Mouse (Mus musculus): ENCODE measurements around the gene Ubr3. TPM values are rescaled to one million over a fixed set of nuclear protein-coding genes. Genes with fewer than 3 reads are reported as not detected.

Ubr3 gene
- total and polyA plus RNA-seq, 3 experiments, result 16.0 to 35.8 (median 17.9) TPM

DNA sequence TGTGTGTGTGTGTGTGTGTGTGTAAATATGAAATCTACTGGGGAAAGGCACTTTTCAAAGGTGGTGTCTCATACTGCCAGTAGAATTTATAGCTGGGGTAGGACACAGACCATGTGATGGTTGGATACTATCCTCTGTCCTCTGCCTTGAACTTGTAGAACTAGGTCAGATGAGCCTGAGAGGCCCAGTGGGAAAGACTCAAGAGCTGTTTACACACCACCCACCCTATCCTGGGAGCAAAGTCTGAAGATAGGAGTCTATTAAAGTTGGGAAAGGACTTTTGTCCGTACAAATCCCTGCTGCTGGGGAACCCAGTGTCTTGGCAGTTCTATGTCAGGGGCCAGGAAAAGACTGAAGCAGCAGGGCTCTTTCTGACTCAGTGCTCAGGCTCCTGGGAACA, 138.3 kb downstream of the Ubr3 start:
- no peaks in the 10 kb centered on the region for H3K36me3 ChIP-seq (replicated peaks in 1 of 2; ENCODE audit: control insufficient read depth in 1 of 2, insufficient read depth in 1 of 2, low read length in 1 of 2)
- no peak overlapping the region for H3K4me2 ChIP-seq (ENCODE audit: insufficient read depth, low read depth, poor library complexity, severe bottlenecking)
- no peaks in the 10 kb centered on the region for H3K9me3 ChIP-seq (replicated peaks; ENCODE audit: low read length)
- no peak overlapping the region for H3K27ac ChIP-seq (ENCODE audit: insufficient read depth, low read depth)
- no peak overlapping the region for H3K4me3 ChIP-seq (replicated peaks in 1 of 3; ENCODE audit: low read depth in 2 of 3, low read length in 2 of 3, poor library complexity in 1 of 3)
- no peak for DNase-seq (ENCODE audit: extremely low read depth)
- in situ Hi-C loops (cut with MboI; ENCODE audit: low pct_ligation_motif_present, low pct_unique_long_range_greater_than_20kb, low sequenced_read_pairs), result no loop called here
- H3K4me1 ChIP-seq (ENCODE audit: control insufficient read depth in 1 of 2, insufficient read depth in 2 of 2), result peaks cover 0 to 32% of the 10 kb centered on the region in 2 experiments; a peak in 2 of 4 replicates
- H3K27me3 ChIP-seq (replicated peaks), result no peaks in the 10 kb centered on the region
- no peaks in the 10 kb centered on the region for H3K79me2 ChIP-seq (replicated peaks; ENCODE audit: control insufficient read depth, extremely low read depth, insufficient read depth, poor library complexity, severe bottlenecking)
- dilution Hi-C loops (cut with MboI; ENCODE audit: extremely low pct_ligation_motif_present, extremely low pct_unique_long_range_greater_than_20kb, low sequenced_read_pairs), result no loop called here
- TF ChIP-seq CTCF (conservative IDR thresholded peaks at IDR 0.05 in 1 of 2, IDR thresholded peaks at IDR 0.05 in 1 of 2; ENCODE audit: low read depth in 2 of 2, low read length in 2 of 2) (no peak), GABPA (IDR thresholded peaks at IDR 0.05; ENCODE audit: insufficient replicate concordance, low read depth, low read length) (no peak), MEF2A (IDR thresholded peaks at IDR 0.05; ENCODE audit: borderline replicate concordance, low read depth, low read length) (no peak), MAZ (IDR thresholded peaks at IDR 0.05; ENCODE audit: low read depth, low read length) (no peak), RAD21 (IDR thresholded peaks at IDR 0.05; ENCODE audit: low read depth, low read length) (no peak), MYC (IDR thresholded peaks at IDR 0.05; ENCODE audit: low read depth, low read length) (no peak), NRF1 (IDR thresholded peaks at IDR 0.05; ENCODE audit: low read depth, low read length) (no peak), HCFC1 (IDR thresholded peaks at IDR 0.05; ENCODE audit: low read depth, low read length) (no peak), POLR2AphosphoS2 (IDR thresholded peaks at IDR 0.05; ENCODE audit: low read depth, low read length) (no peak), ZKSCAN1 (IDR thresholded peaks at IDR 0.05; ENCODE audit: borderline replicate concordance, low read depth, low read length) (no peak), ZMIZ1 (IDR thresholded peaks at IDR 0.05; ENCODE audit: low read depth, low read length) (no peak), POLR2A (IDR thresholded peaks at IDR 0.05; ENCODE audit: low read depth, low read length) (no peak), CHD1 (IDR thresholded peaks at IDR 0.05; ENCODE audit: low read depth, low read length) (no peak), UBTF (IDR thresholded peaks at IDR 0.05; ENCODE audit: low read depth, low read length) (no peak), ZNF384 (IDR thresholded peaks at IDR 0.05; ENCODE audit: low read depth, low read length) (no peak)
- no peak overlapping the region for H3K9ac ChIP-seq (ENCODE audit: insufficient read depth, low read depth)

DNA sequence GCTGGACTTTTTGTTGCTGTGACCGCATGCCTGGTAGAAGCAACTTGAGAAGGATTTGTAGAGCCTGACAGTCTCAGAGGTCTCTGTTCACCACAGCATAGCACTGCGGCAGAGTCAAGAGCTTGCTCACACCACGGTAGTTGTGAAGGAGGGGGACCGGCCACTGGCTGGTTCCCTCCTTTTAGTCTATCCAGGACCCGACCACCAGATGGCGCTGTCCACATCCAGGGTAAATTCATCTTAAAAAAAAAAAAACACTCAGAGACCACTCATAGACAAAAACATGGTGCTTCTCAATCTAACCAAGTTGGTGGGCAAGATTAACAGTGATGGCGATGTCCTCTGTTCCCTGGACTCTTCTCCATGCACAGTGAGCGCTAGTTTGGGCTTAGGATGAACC, 140.2 kb downstream of the Ubr3 start:
- peak; percentile 71 for DNase-seq (ENCODE audit: extremely low read depth)
- dilution Hi-C loops (cut with MboI; ENCODE audit: extremely low pct_ligation_motif_present, extremely low pct_unique_long_range_greater_than_20kb, low sequenced_read_pairs), result no loop called here
- Histone ChIP-seq H3K9ac (ENCODE audit: insufficient read depth, low read depth) (no peak overlapping the region), H3K27ac (ENCODE audit: insufficient read depth, low read depth) (no peak overlapping the region), H3K79me2 (replicated peaks; ENCODE audit: control insufficient read depth, extremely low read depth, insufficient read depth, poor library complexity, severe bottlenecking) (no peaks in the 10 kb centered on the region), H3K27me3 (replicated peaks) (no peaks in the 10 kb centered on the region), H3K4me1 (ENCODE audit: control insufficient read depth in 1 of 2, insufficient read depth in 2 of 2) (peaks cover 0 to 32% of the 10 kb centered on the region in 2 experiments; a peak in 2 of 4 replicates), H3K9me3 (replicated peaks; ENCODE audit: low read length) (no peaks in the 10 kb centered on the region), H3K4me2 (ENCODE audit: insufficient read depth, low read depth, poor library complexity, severe bottlenecking) (no peak overlapping the region), H3K36me3 (replicated peaks in 1 of 2; ENCODE audit: control insufficient read depth in 1 of 2, insufficient read depth in 1 of 2, low read length in 1 of 2) (no peaks in the 10 kb centered on the region), H3K4me3 (replicated peaks in 1 of 3; ENCODE audit: low read depth in 2 of 3, low read length in 2 of 3, poor library complexity in 1 of 3) (no peak overlapping the region)
- in situ Hi-C loops (cut with MboI; ENCODE audit: low pct_ligation_motif_present, low pct_unique_long_range_greater_than_20kb, low sequenced_read_pairs), result no loop called here
- peak; percentile 69 for TF ChIP-seq SMC3 (IDR thresholded peaks at IDR 0.05; ENCODE audit: low read depth, low read length)
- no peak for TF ChIP-seq KAT2A (IDR thresholded peaks at IDR 0.05; ENCODE audit: insufficient replicate concordance, low read length)
- peak; percentile 64 for TF ChIP-seq RAD21 (IDR thresholded peaks at IDR 0.05; ENCODE audit: low read depth, low read length)
- peak; percentile 97 for TF ChIP-seq ZNF384 (IDR thresholded peaks at IDR 0.05; ENCODE audit: low read depth, low read length)
- TF ChIP-seq ZKSCAN1 (IDR thresholded peaks at IDR 0.05; ENCODE audit: borderline replicate concordance, low read depth, low read length), result no peak
- peak; percentile 25 to 73; a peak in 3 of 4 replicates for TF ChIP-seq CTCF (conservative IDR thresholded peaks at IDR 0.05 in 1 of 2, IDR thresholded peaks at IDR 0.05 in 1 of 2; ENCODE audit: low read depth in 2 of 2, low read length in 2 of 2)
